Mouse (Mus musculus) brain, embryonic 14.5 days (tissue): Measurements from ENCODE around the gene Pitpnm1.

ENCODE experiments used
- CTCF ChIP-seq: fragments of 200-500 bp; IDR thresholded peaks from 2 replicates; pipeline ENCODE4 v1.5.1; 2012; ENCODE audit warnings: inconsistent platforms, mild to moderate bottlenecking, moderate library complexity, borderline replicate concordance; ENCODE audit not compliant: insufficient read depth, insufficient read length; ENCODE audit errors: extremely low read depth
- POLR2A ChIP-seq: fragments of 200-500 bp; IDR thresholded peaks from 2 replicates; pipeline ENCODE4 v1.6.1; 2012; ENCODE audit warnings: mild to moderate bottlenecking, inconsistent platforms, borderline replicate concordance; ENCODE audit not compliant: poor library complexity, insufficient read depth, insufficient read length, severe bottlenecking; ENCODE audit errors: extremely low read depth

GRCm38 (mm10) chr19:4088146-4088545 is 11.7 kb upstream of the Pitpnm1 start:
- TF ChIP-seq CTCF (no peak), POLR2A (no peak)
